Mouse (Mus musculus) adipose tissue, adult 10 weeks (tissue): ENCODE results near the gene Lpcat3. TPM values are rescaled to one million over a fixed set of nuclear protein-coding genes. Genes with fewer than 3 reads are reported as not detected.

Experiments
- polyA plus RNA-seq: library from polyadenylated mRNA; stranded (reverse); fragments of 350-450 nt; fragmentation: Illumina TruSeq; extraction: RNeasy Lipid Tissue Mini Kit (QIAGEN cat#74804); gene quantifications from one replicate; pipeline ENCODE4 v1.2.3, GENCODE M21; 2014; ENCODE audit warnings: low read depth, low replicate concordance

Lpcat3 gene
- 75.1 TPM for polyA plus RNA-seq

DNA sequence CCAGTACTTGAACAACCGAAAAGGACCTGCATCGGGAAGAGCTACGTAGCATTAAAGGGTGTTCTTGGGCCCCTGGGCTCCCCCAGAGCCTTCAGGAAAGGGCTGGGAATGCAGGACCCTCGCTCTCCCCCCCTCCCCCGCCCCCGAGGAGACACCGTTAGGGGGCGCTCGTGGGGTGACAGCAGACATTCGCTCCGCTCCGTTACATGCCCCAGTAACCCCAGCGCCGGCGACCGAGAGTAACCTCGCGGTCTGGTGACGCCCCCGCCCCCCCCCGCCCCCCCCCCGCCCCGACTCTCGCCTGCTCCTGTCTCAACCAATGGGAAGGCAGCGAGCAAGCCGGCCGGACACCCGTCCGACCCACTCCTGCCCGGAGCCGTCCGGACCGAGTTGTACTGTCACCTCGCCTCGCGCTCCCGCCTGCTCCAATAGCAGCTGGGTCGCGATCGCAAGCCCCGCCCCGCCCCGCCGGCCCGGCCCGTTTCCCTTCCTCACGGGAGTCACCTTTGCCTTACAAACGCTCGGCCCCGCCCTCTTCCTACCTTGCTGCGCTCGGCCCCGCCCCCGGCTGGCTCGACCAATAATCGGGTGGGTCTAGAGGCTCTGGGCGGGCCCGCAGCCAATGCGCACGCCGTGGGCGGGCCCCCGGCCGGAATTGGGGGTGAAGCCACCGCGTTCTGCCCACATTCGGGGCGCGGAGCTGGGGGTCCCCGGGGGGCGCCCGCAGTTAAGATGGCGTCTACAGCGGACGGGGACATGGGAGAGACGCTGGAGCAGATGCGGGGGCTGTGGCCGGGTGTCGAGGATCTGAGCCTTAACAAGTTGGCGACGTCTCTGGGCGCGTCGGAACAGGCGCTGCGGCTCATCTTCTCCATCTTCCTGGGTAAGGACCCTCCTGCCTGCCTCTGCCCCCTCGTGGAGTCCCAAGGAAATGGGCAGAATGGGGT lies at the start of gene Lpcat3:
Lpcat3 (plus strand) TSS at position 551 of the 947 bp plus-strand sequence.

GRCm38 (mm10) chr6:124635985-124636384 lies 26.8 kb upstream of the Lpcat3 start, which contains the start of gene C1s2:
C1s2 (minus strand) TSS chr6:124636085.

GRCm38 (mm10) chr6:124711824-124712782 lies 49.3 kb downstream of the Lpcat3 start, which contains the start of the genes Emg1 and Phb2:
Emg1 (minus strand) TSS chr6:124712178.
Phb2 (plus strand) TSS chr6:124712336.

DNA sequence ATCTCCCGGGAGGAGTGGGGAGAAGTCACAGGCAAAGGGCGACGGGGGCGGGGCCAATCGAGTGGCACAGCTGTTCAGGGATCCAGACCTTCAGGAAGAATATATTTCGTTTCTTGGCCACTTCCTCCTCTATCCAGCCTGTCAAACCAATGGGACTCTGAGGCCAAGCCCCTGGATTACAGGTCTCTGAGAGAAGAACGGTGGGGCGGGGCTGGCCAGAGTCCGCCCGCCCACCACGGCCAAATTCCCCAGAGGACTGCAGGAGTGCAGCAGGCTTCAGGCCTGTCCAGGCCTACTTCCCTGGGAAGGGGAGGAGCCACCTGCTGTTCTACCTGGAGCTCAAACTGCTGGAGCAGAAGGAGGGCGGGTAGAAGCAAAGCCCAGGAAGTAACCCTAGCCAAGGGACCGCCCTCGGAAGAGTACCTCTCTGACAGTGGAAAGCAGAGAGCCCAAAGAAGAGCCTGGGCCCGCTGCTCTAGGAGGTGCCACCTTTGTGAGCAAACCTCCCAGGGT lies 75.7 kb downstream of the Lpcat3 start, which contains the start of gene Ptpn6:
Ptpn6 (minus strand) TSS at position 204 of the 513 bp plus-strand sequence.

DNA sequence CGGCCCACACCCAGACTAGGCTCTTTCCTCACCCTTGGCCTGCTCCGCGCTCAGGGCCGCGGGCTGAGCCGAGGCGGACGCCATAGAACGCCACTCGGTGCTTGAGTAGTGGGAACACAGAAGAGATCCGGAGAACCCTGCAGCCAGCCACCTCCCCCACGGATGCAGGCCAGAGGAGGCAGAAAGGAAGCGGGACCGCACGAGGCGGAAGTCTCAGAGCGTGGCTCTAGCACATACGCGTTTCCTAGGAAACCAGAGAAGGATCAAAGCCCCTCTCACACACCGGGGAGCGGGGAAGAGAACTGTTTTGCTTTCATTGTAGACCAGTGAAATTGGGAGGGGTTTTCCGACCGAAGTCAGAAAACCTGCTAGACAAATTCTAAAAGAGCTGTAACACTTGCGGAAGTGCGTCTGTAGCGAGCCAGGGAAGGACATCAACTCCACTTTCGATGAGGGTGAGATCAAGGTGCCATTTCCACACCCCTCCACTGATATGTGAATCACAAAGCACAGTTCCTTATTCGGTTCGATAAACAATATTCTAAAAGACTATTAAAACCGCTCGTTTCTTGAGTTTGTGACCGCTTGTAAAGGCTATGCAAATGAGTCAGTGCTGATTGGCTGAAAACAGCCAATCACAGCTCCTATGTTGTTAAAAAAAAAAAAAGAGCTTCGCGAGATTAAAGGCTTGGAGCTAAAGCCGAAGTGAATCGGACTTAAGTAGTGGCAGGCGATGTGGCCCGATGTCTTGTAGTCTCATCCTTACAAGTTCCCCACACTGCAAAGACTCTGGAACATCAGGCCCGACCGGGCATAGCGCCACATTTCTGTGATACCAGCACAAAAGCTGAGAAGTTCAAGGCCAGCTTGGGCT lies 78.3 kb downstream of the Lpcat3 start, which contains the start of gene Grcc10:
Grcc10 (minus strand) TSS at position 487 of the 874 bp plus-strand sequence.

Other genes starting within 250 kb of the Lpcat3 start
- 42.3 TPM for gene Pex5, start 248.0 kb upstream of the Lpcat3 start, polyA plus RNA-seq
- gene Clstn3, start 198.2 kb upstream of the Lpcat3 start, polyA plus RNA-seq, result 6.1 TPM
- 4.6 TPM for gene C1rl, start 169.9 kb upstream of the Lpcat3 start, polyA plus RNA-seq
- 78.4 TPM for gene C1ra, start 150.6 kb upstream of the Lpcat3 start, polyA plus RNA-seq
- 183 TPM for gene C1s1, start 120.7 kb upstream of the Lpcat3 start, polyA plus RNA-seq
- not detected for gene C1rb, start 92.7 kb upstream of the Lpcat3 start, polyA plus RNA-seq
- 5.6 TPM for gene C1s2, start 26.9 kb upstream of the Lpcat3 start, polyA plus RNA-seq
- gene Emg1, start 49.2 kb downstream of the Lpcat3 start, polyA plus RNA-seq, result 55.2 TPM
- 129 TPM for gene Phb2, start 49.3 kb downstream of the Lpcat3 start, polyA plus RNA-seq
- 24.1 TPM for gene Ptpn6, start 75.7 kb downstream of the Lpcat3 start, polyA plus RNA-seq
- 210 TPM for gene Grcc10, start 78.3 kb downstream of the Lpcat3 start, polyA plus RNA-seq
- not detected for gene Gm45234, start 93.0 kb downstream of the Lpcat3 start, polyA plus RNA-seq
- 47.5 TPM for gene Atn1, start 93.5 kb downstream of the Lpcat3 start, polyA plus RNA-seq
- 5.5 TPM for gene Eno2, start 106.6 kb downstream of the Lpcat3 start, polyA plus RNA-seq
- gene Lrrc23, start 116.7 kb downstream of the Lpcat3 start, polyA plus RNA-seq, result 10.8 TPM
- gene Spsb2, start 145.6 kb downstream of the Lpcat3 start, polyA plus RNA-seq, result 15.2 TPM
- gene Tpi1, start 151.3 kb downstream of the Lpcat3 start, polyA plus RNA-seq, result 317 TPM
- 84.1 TPM for gene Usp5, start 166.5 kb downstream of the Lpcat3 start, polyA plus RNA-seq
- gene Cdca3, start 166.5 kb downstream of the Lpcat3 start, polyA plus RNA-seq, result 9.8 TPM
- gene Gnb3, start 177.2 kb downstream of the Lpcat3 start, polyA plus RNA-seq, result not detected
- 18.1 TPM for gene P3h3, start 194.7 kb downstream of the Lpcat3 start, polyA plus RNA-seq
- gene Gpr162, start 201.0 kb downstream of the Lpcat3 start, polyA plus RNA-seq, result 1.5 TPM
- gene Cd4, start 225.2 kb downstream of the Lpcat3 start, polyA plus RNA-seq, result 1.8 TPM
- 2.3 TPM for gene Lag3, start 248.7 kb downstream of the Lpcat3 start, polyA plus RNA-seq